Mouse (Mus musculus): Measurements from ENCODE around the gene Tfap2e. TPM values are rescaled to one million over a fixed set of nuclear protein-coding genes. Genes with fewer than 3 reads are reported as not detected.

The Tfap2e gene
- polyA plus RNA-seq, 1 experiment, result 0.07 TPM

GRCm38 (mm10) chr4:126748381-126748780 is 12.3 kb upstream of the Tfap2e start:
- H3K36me3 ChIP-seq (ENCODE audit: control insufficient read depth, insufficient read depth, low read length), result 0 out of 2 replicates have a peak, but pooled peaks cover 3% of the 10 kb centered on the region
- H3K4me3 ChIP-seq (ENCODE audit: control insufficient read depth, insufficient read depth, low read length), result no peak overlapping the region
- TF ChIP-seq POLR2A (IDR thresholded peaks at IDR 0.05; ENCODE audit: control insufficient read depth, extremely low read depth, insufficient read depth, low read length, poor library complexity) (no peak), CTCF (IDR thresholded peaks at IDR 0.05; ENCODE audit: borderline replicate concordance, control insufficient read depth, extremely low read depth, insufficient read depth, low read length, poor library complexity) (no peak)
- DNase-seq, result no peak
- WGBS, result 97% methylated on average over 8 of the region's 8 CpGs
- no peak overlapping the region for H3K27ac ChIP-seq (ENCODE audit: control insufficient read depth, insufficient read depth, low read length)
- H3K27me3 ChIP-seq (ENCODE audit: control insufficient read depth, insufficient read depth, low read length), result no peaks in the 10 kb centered on the region
- H3K4me1 ChIP-seq (replicated peaks; ENCODE audit: control insufficient read depth, insufficient read depth, low read length), result peaks cover 6% of the 10 kb centered on the region

- no peaks in the 10 kb centered on the region for H3K27me3 ChIP-seq (ENCODE audit: control insufficient read depth, insufficient read depth, low read length)
- H3K4me3 ChIP-seq (ENCODE audit: control insufficient read depth, insufficient read depth, low read length), result no peak overlapping the region
- no peak for TF ChIP-seq POLR2A (IDR thresholded peaks at IDR 0.05; ENCODE audit: control insufficient read depth, extremely low read depth, insufficient read depth, low read length, poor library complexity)
- TF ChIP-seq CTCF (IDR thresholded peaks at IDR 0.05; ENCODE audit: borderline replicate concordance, control insufficient read depth, extremely low read depth, insufficient read depth, low read length, poor library complexity), result no peak
- 0 out of 2 replicates have a peak, but pooled peaks cover 3% of the 10 kb centered on the region for H3K36me3 ChIP-seq (ENCODE audit: control insufficient read depth, insufficient read depth, low read length)
- H3K4me1 ChIP-seq (replicated peaks; ENCODE audit: control insufficient read depth, insufficient read depth, low read length), result no peaks in the 10 kb centered on the region
- H3K27ac ChIP-seq (ENCODE audit: control insufficient read depth, insufficient read depth, low read length), result no peak overlapping the region
- 97% methylated on average over 10 of the region's 10 CpGs for WGBS
- DNase-seq, result no peak
These were observed 10.3 kb upstream of the Tfap2e start for GRCm38 (mm10) chr4:126746194-126746840.

GRCm38 (mm10) chr4:126745506-126746193 is 9.6 kb upstream of the Tfap2e start:
- 0 out of 2 replicates have a peak, but pooled peaks cover 3% of the 10 kb centered on the region for H3K36me3 ChIP-seq (ENCODE audit: control insufficient read depth, insufficient read depth, low read length)
- peak; percentile 69 for DNase-seq
- no peaks in the 10 kb centered on the region for H3K4me1 ChIP-seq (replicated peaks; ENCODE audit: control insufficient read depth, insufficient read depth, low read length)
- 50% methylated on average over 13 of the region's 13 CpGs for WGBS
- TF ChIP-seq POLR2A (IDR thresholded peaks at IDR 0.05; ENCODE audit: control insufficient read depth, extremely low read depth, insufficient read depth, low read length, poor library complexity) (no peak), CTCF (IDR thresholded peaks at IDR 0.05; ENCODE audit: borderline replicate concordance, control insufficient read depth, extremely low read depth, insufficient read depth, low read length, poor library complexity) (peak; percentile 54; the same call in 1 of the 2 replicates)
- H3K27me3 ChIP-seq (ENCODE audit: control insufficient read depth, insufficient read depth, low read length), result no peaks in the 10 kb centered on the region
- no peak overlapping the region for H3K27ac ChIP-seq (ENCODE audit: control insufficient read depth, insufficient read depth, low read length)
- H3K4me3 ChIP-seq (ENCODE audit: control insufficient read depth, insufficient read depth, low read length), result no peak overlapping the region

- TF ChIP-seq CTCF (IDR thresholded peaks at IDR 0.05; ENCODE audit: borderline replicate concordance, control insufficient read depth, extremely low read depth, insufficient read depth, low read length, poor library complexity) (no peak), POLR2A (IDR thresholded peaks at IDR 0.05; ENCODE audit: control insufficient read depth, extremely low read depth, insufficient read depth, low read length, poor library complexity) (no peak)
- WGBS, result 97% methylated on average over 14 of the region's 14 CpGs
- H3K36me3 ChIP-seq (ENCODE audit: control insufficient read depth, insufficient read depth, low read length), result 0 out of 2 replicates have a peak, but pooled peaks cover 3% of the 10 kb centered on the region
These were observed 8.8 kb upstream of the Tfap2e start for GRCm38 (mm10) chr4:126744831-126745230.

GRCm38 (mm10) chr4:126743713-126744112 is 7.7 kb upstream of the Tfap2e start:
- H3K4me3 ChIP-seq (ENCODE audit: control insufficient read depth, insufficient read depth, low read length), result no peak overlapping the region
- no peak for DNase-seq
- WGBS, result 75% methylated on average over 11 of the region's 11 CpGs
- H3K27ac ChIP-seq (ENCODE audit: control insufficient read depth, insufficient read depth, low read length), result no peak overlapping the region
- no peaks in the 10 kb centered on the region for H3K27me3 ChIP-seq (ENCODE audit: control insufficient read depth, insufficient read depth, low read length)
- no peak for TF ChIP-seq CTCF (IDR thresholded peaks at IDR 0.05; ENCODE audit: borderline replicate concordance, control insufficient read depth, extremely low read depth, insufficient read depth, low read length, poor library complexity)
- TF ChIP-seq POLR2A (IDR thresholded peaks at IDR 0.05; ENCODE audit: control insufficient read depth, extremely low read depth, insufficient read depth, low read length, poor library complexity), result no peak
- 0 out of 2 replicates have a peak, but pooled peaks cover 3% of the 10 kb centered on the region for H3K36me3 ChIP-seq (ENCODE audit: control insufficient read depth, insufficient read depth, low read length)
- no peaks in the 10 kb centered on the region for H3K4me1 ChIP-seq (replicated peaks; ENCODE audit: control insufficient read depth, insufficient read depth, low read length)

More at GRCm38 (mm10) chr4:126744831-126745230, 8.8 kb upstream of the Tfap2e start:
- H3K27me3 ChIP-seq (ENCODE audit: control insufficient read depth, insufficient read depth, low read length), result no peaks in the 10 kb centered on the region
- H3K4me3 ChIP-seq (ENCODE audit: control insufficient read depth, insufficient read depth, low read length), result no peak overlapping the region
- no peak for DNase-seq
- H3K27ac ChIP-seq (ENCODE audit: control insufficient read depth, insufficient read depth, low read length), result no peak overlapping the region
- no peaks in the 10 kb centered on the region for H3K4me1 ChIP-seq (replicated peaks; ENCODE audit: control insufficient read depth, insufficient read depth, low read length)

GRCm38 (mm10) chr4:126742976-126743375 is 6.9 kb upstream of the Tfap2e start:
- DNase-seq, result no peak
- no peaks in the 10 kb centered on the region for H3K4me1 ChIP-seq (replicated peaks; ENCODE audit: control insufficient read depth, insufficient read depth, low read length)
- WGBS, result 91% methylated on average over 2 of the region's 2 CpGs

More at GRCm38 (mm10) chr4:126742976-126743375, 6.9 kb upstream of the Tfap2e start:
- Histone ChIP-seq H3K36me3 (ENCODE audit: control insufficient read depth, insufficient read depth, low read length) (0 out of 2 replicates have a peak, but pooled peaks cover 3% of the 10 kb centered on the region), H3K27ac (ENCODE audit: control insufficient read depth, insufficient read depth, low read length) (no peak overlapping the region), H3K4me3 (ENCODE audit: control insufficient read depth, insufficient read depth, low read length) (no peak overlapping the region), H3K27me3 (ENCODE audit: control insufficient read depth, insufficient read depth, low read length) (no peaks in the 10 kb centered on the region)
- TF ChIP-seq POLR2A (IDR thresholded peaks at IDR 0.05; ENCODE audit: control insufficient read depth, extremely low read depth, insufficient read depth, low read length, poor library complexity), result no peak
- no peak for TF ChIP-seq CTCF (IDR thresholded peaks at IDR 0.05; ENCODE audit: borderline replicate concordance, control insufficient read depth, extremely low read depth, insufficient read depth, low read length, poor library complexity)

All from thymus, adult 2 months (tissue).